Mouse (Mus musculus) heart, embryonic 11.5 days (tissue): Measurements from ENCODE around the gene Zfp120. TPM values are rescaled to one million over a fixed set of nuclear protein-coding genes. Genes with fewer than 3 reads are reported as not detected.
"Not testable (repeated sequence)": the region's sequence is repeated elsewhere in the genome, so short reads cannot be mapped to it uniquely, and the experiment has no call there.

Experiments used
- ATAC-seq: fragments of 200-750 bp; cut with Nextera tagmentation; replicated peaks from 2 replicates; pipeline ENCODE4 v1.8.0; 2017; ENCODE audit warnings: moderate library complexity; ENCODE audit not compliant: insufficient number of reproducible peaks, low FRiP score, low TSS enrichment
- H3K27ac ChIP-seq: fragments of 300-500 bp; sonication (generic); 2 replicates; pipeline ENCODE4 v1.5.1; 2014; ENCODE audit warnings: mild to moderate bottlenecking, low read depth, low read length
- H3K27me3 ChIP-seq: fragments of 300-500 bp; sonication (generic); 2 replicates; pipeline ENCODE4 v1.6.1; 2014; ENCODE audit warnings: mild to moderate bottlenecking, low read length, mixed read lengths; ENCODE audit not compliant: control insufficient read depth, insufficient read depth
- H3K36me3 ChIP-seq: fragments of 300-500 bp; sonication (generic); 2 replicates; pipeline ENCODE4 v1.6.1; 2014; ENCODE audit warnings: mild to moderate bottlenecking, low read length, moderate library complexity, mixed read lengths; ENCODE audit not compliant: control insufficient read depth, insufficient read depth
- H3K4me1 ChIP-seq: fragments of 300-500 bp; sonication (generic); 2 replicates; pipeline ENCODE4 v1.6.1; 2014; ENCODE audit warnings: low read length; ENCODE audit not compliant: control insufficient read depth, insufficient read depth
- H3K4me2 ChIP-seq: fragments of 300-500 bp; sonication (generic); 2 replicates; pipeline ENCODE4 v1.6.1; 2014; ENCODE audit warnings: mild to moderate bottlenecking, moderate library complexity
- H3K4me3 ChIP-seq: fragments of 300-500 bp; sonication (generic); 2 replicates; pipeline ENCODE4 v1.5.1; 2014; ENCODE audit warnings: low read depth, low read length
- H3K9ac ChIP-seq: fragments of 300-500 bp; sonication (generic); 2 replicates; pipeline ENCODE4 v1.6.1; 2014; ENCODE audit warnings: mild to moderate bottlenecking, low read depth, low read length, moderate library complexity
- H3K9me3 ChIP-seq: fragments of 300-500 bp; sonication (generic); replicated peaks from 2 replicates; pipeline ENCODE4 v1.6.1; 2016; ENCODE audit warnings: low read length; ENCODE audit not compliant: control insufficient read depth
- WGBS: fragments of 180-500 bp; shearing (Covaris S2); extraction: QIAGEN DNeasy Blood & Tissue Kit; methylation state at CpG from one replicate; pipeline ENCODE4 v1.1.7; 2014; ENCODE audit not compliant: insufficient replicate concordance; 5-methylcytosine and 5-hydroxymethylcytosine counted together
- polyA plus RNA-seq: library from polyadenylated mRNA; unstranded; fragments of >200 nt; fragmentation: Nextera tagmentation; extraction: Ambion mirVana; gene quantifications from 2 replicates; pipeline ENCODE4 v1.2.1, GENCODE M21; 2014

Zfp120 gene
- polyA plus RNA-seq, 1 experiment from 2014 or later, result 5.3 TPM

DNA sequence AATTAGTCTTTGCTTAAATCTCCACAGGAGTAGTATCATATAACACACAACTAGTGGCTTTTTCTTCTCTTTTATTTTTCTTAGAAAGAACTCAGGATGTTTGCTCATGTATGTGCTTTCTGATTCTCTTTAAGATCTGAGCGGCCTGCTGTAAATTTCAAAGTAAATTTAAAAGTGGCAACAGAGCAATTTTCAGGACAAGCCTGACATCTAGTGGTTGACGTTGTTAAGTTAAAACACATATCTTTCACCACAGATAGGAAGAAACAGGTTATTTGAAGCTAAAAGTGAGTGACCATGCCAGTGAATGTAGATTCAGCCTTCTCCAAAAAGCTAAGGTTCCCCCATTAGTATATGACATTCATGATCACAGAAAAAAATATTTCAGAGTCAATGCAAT is 36.9 kb downstream of the Zfp120 start:
- not testable (repeated sequence) for H3K9me3 ChIP-seq, H3K36me3 ChIP-seq, H3K4me2 ChIP-seq, H3K27me3 ChIP-seq, H3K9ac ChIP-seq, H3K27ac ChIP-seq, H3K4me1 ChIP-seq, H3K4me3 ChIP-seq, ATAC-seq
- 20% methylated on average over 2 of the region's 2 CpGs for WGBS

Other genes with a start within 250 kb of the Zfp120 start
- not detected in 2 replicates for gene Gm10770, start 43.0 kb upstream of the Zfp120 start, polyA plus RNA-seq
- not detected in 2 replicates for gene Gm14139, start 45.0 kb upstream of the Zfp120 start, polyA plus RNA-seq
- gene Zfp937, start 81.4 kb upstream of the Zfp120 start, polyA plus RNA-seq, result 4.4 and 5.9 TPM in 2 replicates
- 1.8 and 2.7 TPM in 2 replicates for gene Gm21994, start 118.9 kb upstream of the Zfp120 start, polyA plus RNA-seq
- gene Gm14124, start 120.8 kb upstream of the Zfp120 start, polyA plus RNA-seq, result 0.04 TPM in 1 of 2 replicates, not detected in the other
- 2.3 and 2.8 TPM in 2 replicates for gene Gm10130, start 187.0 kb upstream of the Zfp120 start, polyA plus RNA-seq
- gene 3300002I08Rik, start 226.1 kb upstream of the Zfp120 start, polyA plus RNA-seq, result 5.0 and 6.1 TPM in 2 replicates